Mouse (Mus musculus): ENCODE measurements around the gene Tspan15.

- TF ChIP-seq CTCF (IDR thresholded peaks at IDR 0.05) (no peak), EP300 (IDR thresholded peaks at IDR 0.05) (no peak)
These were observed 93.9 kb downstream of the Tspan15 start for GRCm38 (mm10) chr10:62137150-62137549.
